Mouse (Mus musculus): ENCODE data around the gene Kdm2b. TPM values are rescaled to one million over a fixed set of nuclear protein-coding genes. Genes with fewer than 3 reads are reported as not detected.

Kdm2b gene
- polyA plus RNA-seq, 1 experiment, result 10.1 TPM

GRCm38 (mm10) chr5:122884594-122885348, 104.9 kb downstream of the Kdm2b start:
- Histone ChIP-seq H3K27me3 (ENCODE audit: control insufficient read depth, insufficient read depth, insufficient read length) (no peaks in the 10 kb centered on the region), H3K4me3 (no peak overlapping the region), H3ac (ENCODE audit: control insufficient read depth, insufficient read length) (no peak overlapping the region), H3K79me2 (ENCODE audit: control insufficient read depth, insufficient read depth) (peaks cover 7% of the 10 kb centered on the region), H3K36me3 (ENCODE audit: control insufficient read depth, insufficient read depth) (no peaks in the 10 kb centered on the region), H3K4me2 (ENCODE audit: low read depth) (peak overlapping the region; percentile 34)
- TF ChIP-seq MAX (IDR thresholded peaks at IDR 0.05; ENCODE audit: low read depth) (no peak), REST (IDR thresholded peaks at IDR 0.05; ENCODE audit: insufficient read depth, insufficient read length) (no peak), E2F4 (IDR thresholded peaks at IDR 0.05; ENCODE audit: insufficient read depth) (no peak), TCF3 (IDR thresholded peaks at IDR 0.05; ENCODE audit: insufficient read length, low read depth) (no peak), TCF12 (IDR thresholded peaks at IDR 0.05; ENCODE audit: insufficient read depth, poor library complexity, severe bottlenecking) (no peak)

DNA sequence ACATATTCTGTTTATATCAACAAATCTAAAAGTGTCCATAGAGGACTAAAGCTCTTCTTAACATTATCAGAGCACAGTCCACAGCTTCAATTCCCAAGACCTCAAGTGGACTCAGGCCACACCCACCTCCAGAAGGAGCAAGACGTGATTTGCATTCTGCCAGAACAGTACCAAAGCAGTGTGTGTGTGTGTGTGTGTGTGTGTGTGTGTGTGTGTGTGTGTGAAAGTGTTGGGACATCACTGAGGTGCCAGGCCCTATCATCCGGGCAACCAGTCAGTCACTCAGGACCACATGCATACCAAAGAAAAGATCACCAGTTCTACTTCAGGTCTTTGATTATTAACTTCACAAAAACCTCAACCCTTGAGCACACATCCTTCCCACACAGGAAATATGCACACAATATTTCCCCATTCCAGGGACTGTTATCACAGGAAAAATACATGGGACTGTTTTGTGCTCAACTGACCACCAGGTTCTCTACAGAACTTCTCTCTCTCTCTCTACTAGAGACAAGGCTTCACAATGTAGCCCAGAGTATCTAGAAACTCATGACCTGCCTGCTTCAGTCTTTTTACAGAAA, 105.9 kb downstream of the Kdm2b start:
- H3K4me2 ChIP-seq (ENCODE audit: low read depth), result no peak overlapping the region
- H3ac ChIP-seq (ENCODE audit: control insufficient read depth, insufficient read length), result no peak overlapping the region
- H3K4me3 ChIP-seq, result no peak overlapping the region
- no peak for TF ChIP-seq POLR2A (IDR thresholded peaks at IDR 0.05; ENCODE audit: insufficient read length, low read depth)
- no peak for TF ChIP-seq USF1 (IDR thresholded peaks at IDR 0.05; ENCODE audit: low read depth)
- TF ChIP-seq E2F4 (IDR thresholded peaks at IDR 0.05; ENCODE audit: insufficient read depth), result no peak
- no peak for TF ChIP-seq TCF12 (IDR thresholded peaks at IDR 0.05; ENCODE audit: insufficient read depth, poor library complexity, severe bottlenecking)
- no peak for TF ChIP-seq CEBPB (IDR thresholded peaks at IDR 0.05; ENCODE audit: insufficient read depth, poor library complexity, severe bottlenecking)
- no peak for TF ChIP-seq SRF (IDR thresholded peaks at IDR 0.05; ENCODE audit: control insufficient read depth, insufficient read length, low read depth)
- no peak for TF ChIP-seq POLR2AphosphoS2 (IDR thresholded peaks at IDR 0.05; ENCODE audit: insufficient read length, low read depth)
- TF ChIP-seq REST (IDR thresholded peaks at IDR 0.05; ENCODE audit: insufficient read depth, insufficient read length), result no peak
- TF ChIP-seq MYOG (IDR thresholded peaks at IDR 0.05; ENCODE audit: control insufficient read depth in 1 of 3, insufficient read depth in 1 of 3, insufficient read length in 2 of 3, low read depth in 2 of 3), result no peak
- no peak for TF ChIP-seq TCF3 (IDR thresholded peaks at IDR 0.05; ENCODE audit: insufficient read length, low read depth)
- TF ChIP-seq MYOD1 (IDR thresholded peaks at IDR 0.05; ENCODE audit: control insufficient read depth in 1 of 3, insufficient read length in 2 of 3, low read depth in 2 of 3), result no peak
- no peak for TF ChIP-seq MAX (IDR thresholded peaks at IDR 0.05; ENCODE audit: low read depth)
- peaks cover 7% of the 10 kb centered on the region for H3K79me2 ChIP-seq (ENCODE audit: control insufficient read depth, insufficient read depth)
- H3K27me3 ChIP-seq (ENCODE audit: control insufficient read depth, insufficient read depth, insufficient read length), result no peaks in the 10 kb centered on the region
- H3K36me3 ChIP-seq (ENCODE audit: control insufficient read depth, insufficient read depth), result no peaks in the 10 kb centered on the region

DNA sequence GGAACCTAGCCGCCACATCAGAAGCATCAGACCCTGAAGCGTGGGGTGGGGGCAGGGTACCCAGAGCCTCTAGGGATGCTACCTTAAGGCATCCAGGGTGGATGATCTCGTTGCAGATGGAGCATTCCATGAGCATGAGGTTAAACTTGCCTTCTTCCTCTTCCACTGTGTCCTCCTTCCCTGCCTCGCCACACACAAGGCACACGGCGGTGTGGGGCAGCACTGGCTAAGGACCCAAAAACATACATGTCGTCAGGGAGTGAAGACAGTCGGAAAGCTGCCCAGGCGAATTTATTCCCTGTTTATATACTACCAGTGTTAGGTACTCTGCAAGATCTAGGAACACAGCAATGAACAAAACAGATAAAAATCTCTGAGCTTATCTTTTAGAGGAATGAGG, 106.4 kb downstream of the Kdm2b start:
- H3ac ChIP-seq (ENCODE audit: control insufficient read depth, insufficient read length), result no peak overlapping the region
- no peak for TF ChIP-seq TCF3 (IDR thresholded peaks at IDR 0.05; ENCODE audit: insufficient read length, low read depth)
- no peak for TF ChIP-seq MYOD1 (IDR thresholded peaks at IDR 0.05; ENCODE audit: control insufficient read depth in 1 of 3, insufficient read length in 2 of 3, low read depth in 2 of 3)
- no peak overlapping the region for H3K4me3 ChIP-seq
- peaks cover under 1% of the 10 kb centered on the region for H3K36me3 ChIP-seq (ENCODE audit: control insufficient read depth, insufficient read depth)
- H3K79me2 ChIP-seq (ENCODE audit: control insufficient read depth, insufficient read depth), result peaks cover 7% of the 10 kb centered on the region
- H3K4me2 ChIP-seq (ENCODE audit: low read depth), result no peak overlapping the region
- no peaks in the 10 kb centered on the region for H3K27me3 ChIP-seq (ENCODE audit: control insufficient read depth, insufficient read depth, insufficient read length)

GRCm38 (mm10) chr5:122882256-122883050, 107.2 kb downstream of the Kdm2b start:
- H3ac ChIP-seq (ENCODE audit: control insufficient read depth, insufficient read length), result no peak overlapping the region
- H3K79me2 ChIP-seq (ENCODE audit: control insufficient read depth, insufficient read depth), result peaks cover 7% of the 10 kb centered on the region
- TF ChIP-seq SRF (IDR thresholded peaks at IDR 0.05; ENCODE audit: control insufficient read depth, insufficient read length, low read depth) (no peak), E2F4 (IDR thresholded peaks at IDR 0.05; ENCODE audit: insufficient read depth) (no peak), USF1 (IDR thresholded peaks at IDR 0.05; ENCODE audit: low read depth) (no peak), POLR2AphosphoS2 (IDR thresholded peaks at IDR 0.05; ENCODE audit: insufficient read length, low read depth) (no peak), POLR2A (IDR thresholded peaks at IDR 0.05; ENCODE audit: insufficient read length, low read depth) (no peak), REST (IDR thresholded peaks at IDR 0.05; ENCODE audit: insufficient read depth, insufficient read length) (no peak), MYOD1 (IDR thresholded peaks at IDR 0.05; ENCODE audit: control insufficient read depth in 1 of 3, insufficient read length in 2 of 3, low read depth in 2 of 3) (no peak), MYOG (IDR thresholded peaks at IDR 0.05; ENCODE audit: control insufficient read depth in 1 of 3, insufficient read depth in 1 of 3, insufficient read length in 2 of 3, low read depth in 2 of 3) (no peak), TCF3 (IDR thresholded peaks at IDR 0.05; ENCODE audit: insufficient read length, low read depth) (no peak)
- no peaks in the 10 kb centered on the region for H3K27me3 ChIP-seq (ENCODE audit: control insufficient read depth, insufficient read depth, insufficient read length)
- H3K4me2 ChIP-seq (ENCODE audit: low read depth), result no peak overlapping the region
- H3K4me3 ChIP-seq, result no peak overlapping the region
- peaks cover 8% of the 10 kb centered on the region for H3K36me3 ChIP-seq (ENCODE audit: control insufficient read depth, insufficient read depth)

DNA sequence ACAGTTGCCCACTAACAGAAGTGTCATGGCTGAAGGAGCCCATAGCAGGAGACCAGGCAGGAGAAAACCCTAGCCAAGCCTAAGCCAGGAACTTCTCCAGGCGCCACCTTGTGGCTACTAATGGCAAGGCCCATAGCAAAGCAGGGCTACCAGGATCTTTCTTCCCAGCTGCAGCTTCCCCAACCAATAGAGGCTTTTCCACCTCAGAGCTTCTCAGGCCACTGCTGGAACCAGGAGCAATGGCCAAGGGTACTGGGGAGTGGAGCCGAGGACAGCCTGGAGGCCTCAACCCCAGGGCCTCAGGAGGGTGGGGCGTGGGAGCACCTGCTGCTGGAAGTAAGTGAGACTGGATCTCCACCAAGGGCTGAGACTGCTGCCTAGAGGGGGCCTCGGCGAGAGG, 108.3 kb downstream of the Kdm2b start:
- H3K4me3 ChIP-seq, result no peak overlapping the region
- H3K36me3 ChIP-seq (ENCODE audit: control insufficient read depth, insufficient read depth), result peaks cover 9% of the 10 kb centered on the region
- TF ChIP-seq MYOD1 (IDR thresholded peaks at IDR 0.05; ENCODE audit: control insufficient read depth in 1 of 3, insufficient read length in 2 of 3, low read depth in 2 of 3) (peak in 1 of 3 experiments; percentile 4), POLR2A (IDR thresholded peaks at IDR 0.05; ENCODE audit: insufficient read length, low read depth) (no peak)
- no peak overlapping the region for H3K4me2 ChIP-seq (ENCODE audit: low read depth)
- H3ac ChIP-seq (ENCODE audit: control insufficient read depth, insufficient read length), result no peak overlapping the region
- no peaks in the 10 kb centered on the region for H3K27me3 ChIP-seq (ENCODE audit: control insufficient read depth, insufficient read depth, insufficient read length)
- H3K79me2 ChIP-seq (ENCODE audit: control insufficient read depth, insufficient read depth), result peaks cover 7% of the 10 kb centered on the region
